Mouse (Mus musculus) gastrocnemius, postnatal 10 days (tissue): ENCODE results near the gene Gm8104. TPM values are rescaled to one million over a fixed set of nuclear protein-coding genes. Genes with fewer than 3 reads are reported as not detected.
"Not testable (repeated sequence)": the region's sequence is repeated elsewhere in the genome, so short reads cannot be mapped to it uniquely, and the experiment has no call there.

Experiments used
- DNase-seq: peaks from one replicate; pipeline ENCODE4 v3.0.0; 2021; ENCODE audit warnings: mixed read lengths
- long read RNA-seq, 2 experiments: library from polyadenylated mRNA; stranded (forward); transcript quantifications; one replicate each; pipeline ENCODE4 v2.0.0; 2021
- total RNA-seq, 2 experiments: library from RNA; stranded (reverse); gene quantifications; 2 replicates each; pipeline ENCODE4 v1.2.3; 2021

The Gm8104 gene
- not detected for total RNA-seq
- long read RNA-seq, experiment 1 = 0 reads
- long read RNA-seq, experiment 2 = 0 reads

- DNase-seq = not testable (repeated sequence)
These were observed at the start of gene Gm8104 for GRCm38 (mm10) chr14:43100301-43100700. TSS of gene Gm8104 (plus strand) at chr14:43100601.

GRCm38 (mm10) chr14:43058063-43058462 is 42.3 kb upstream of the Gm8104 start:
- DNase-seq = not testable (repeated sequence)

- DNase-seq = not testable (repeated sequence)
These were observed 40.2 kb upstream of the Gm8104 start for GRCm38 (mm10) chr14:43060179-43060578.

GRCm38 (mm10) chr14:43076543-43076942 is 23.9 kb upstream of the Gm8104 start, which contains the start of gene Gm8094:
TSS of gene Gm8094 (minus strand) at chr14:43076643.
- DNase-seq = not testable (repeated sequence)

- not testable (repeated sequence) for DNase-seq
These were observed 15.3 kb upstream of the Gm8104 start for GRCm38 (mm10) chr14:43084936-43085730.

- not testable (repeated sequence) for DNase-seq
These were observed 11.1 kb upstream of the Gm8104 start for GRCm38 (mm10) chr14:43089103-43089919.

GRCm38 (mm10) chr14:43119673-43120072 is 19.3 kb downstream of the Gm8104 start:
- DNase-seq = not testable (repeated sequence)

GRCm38 (mm10) chr14:43126286-43126685 is 25.9 kb downstream of the Gm8104 start:
- DNase-seq = not testable (repeated sequence)

Other genes with a start within 250 kb of the Gm8104 start
- not detected for gene Gm21977, start 247.1 kb upstream of the Gm8104 start, total RNA-seq
- gene Gm8082, start 107.0 kb upstream of the Gm8104 start, total RNA-seq = not detected
- gene Gm10376, start 85.0 kb upstream of the Gm8104 start, total RNA-seq = not detected
- gene Gm8094, start 24.0 kb upstream of the Gm8104 start, total RNA-seq = not detected
- not detected for gene Gm7233, start 79.3 kb downstream of the Gm8104 start, total RNA-seq
- not detected for gene Gm8122, start 134.7 kb downstream of the Gm8104 start, total RNA-seq
- not detected for gene Gm8126, start 158.0 kb downstream of the Gm8104 start, total RNA-seq
- gene Gm9732, start 174.4 kb downstream of the Gm8104 start, total RNA-seq = not detected
- not detected for gene Gm8127, start 193.2 kb downstream of the Gm8104 start, total RNA-seq
- not detected for gene 1700001F09Rik, start 247.2 kb downstream of the Gm8104 start, total RNA-seq